Mouse (Mus musculus) heart, postnatal 25 days (tissue): Measurements from ENCODE around the gene Ly6g6c. TPM values are rescaled to one million over a fixed set of nuclear protein-coding genes. Genes with fewer than 3 reads are reported as not detected.

Source experiments
- DNase-seq: peaks from one replicate; pipeline ENCODE4 v3.0.0; 2022; ENCODE audit warnings: low spot score
- intact Hi-C: fragments of 180-260 bp; cut with DNase I; formaldehyde crosslinking; loops from one replicate; pipeline ENCODE4 v1.15.1; 2025
- total RNA-seq, 2 experiments: library from RNA; stranded (reverse); gene quantifications; 2 replicates each; pipeline ENCODE4 v1.2.3; 2021

Ly6g6c gene
- total RNA-seq, 2 experiments from 2014 or later = not detected

GRCm38 (mm10) chr17:35100196-35100765 is 35.1 kb downstream of the Ly6g6c start:
- intact Hi-C loops = no loop called here
- DNase-seq = no peak

DNA sequence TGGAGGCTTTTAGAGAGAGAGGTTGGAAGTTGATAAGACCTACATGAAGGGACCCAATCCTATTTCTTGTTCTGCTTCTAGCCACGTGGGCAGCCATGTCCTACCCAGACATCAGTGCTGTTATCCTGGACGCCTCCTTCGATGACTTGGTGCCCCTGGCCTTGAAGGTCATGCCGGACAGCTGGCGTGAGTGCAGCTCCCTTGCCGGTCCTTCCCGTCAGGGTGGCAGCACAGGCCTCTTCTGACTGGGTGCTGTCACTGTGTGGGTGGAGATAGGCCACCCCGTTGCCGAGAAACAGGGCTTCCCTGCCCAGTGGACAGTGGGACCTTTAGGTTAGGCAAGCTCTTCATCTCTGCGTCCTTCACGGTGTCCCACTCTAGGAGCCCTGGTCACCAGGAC is 36.0 kb downstream of the Ly6g6c start:
- intact Hi-C loops = no loop called here
- no peak for DNase-seq

GRCm38 (mm10) chr17:35102299-35102698 is 37.1 kb downstream of the Ly6g6c start:
- no peak for DNase-seq
- intact Hi-C loops = no loop called here

- intact Hi-C loops = no loop called here
- DNase-seq = no peak
Measured at GRCm38 (mm10) chr17:35103221-35103690, 38.1 kb downstream of the Ly6g6c start.

GRCm38 (mm10) chr17:35104079-35104478 is 38.9 kb downstream of the Ly6g6c start:
- intact Hi-C loops = no loop called here
- DNase-seq = no peak

GRCm38 (mm10) chr17:35104754-35105153 is 39.6 kb downstream of the Ly6g6c start:
- DNase-seq = no peak
- intact Hi-C loops = no loop called here

DNA sequence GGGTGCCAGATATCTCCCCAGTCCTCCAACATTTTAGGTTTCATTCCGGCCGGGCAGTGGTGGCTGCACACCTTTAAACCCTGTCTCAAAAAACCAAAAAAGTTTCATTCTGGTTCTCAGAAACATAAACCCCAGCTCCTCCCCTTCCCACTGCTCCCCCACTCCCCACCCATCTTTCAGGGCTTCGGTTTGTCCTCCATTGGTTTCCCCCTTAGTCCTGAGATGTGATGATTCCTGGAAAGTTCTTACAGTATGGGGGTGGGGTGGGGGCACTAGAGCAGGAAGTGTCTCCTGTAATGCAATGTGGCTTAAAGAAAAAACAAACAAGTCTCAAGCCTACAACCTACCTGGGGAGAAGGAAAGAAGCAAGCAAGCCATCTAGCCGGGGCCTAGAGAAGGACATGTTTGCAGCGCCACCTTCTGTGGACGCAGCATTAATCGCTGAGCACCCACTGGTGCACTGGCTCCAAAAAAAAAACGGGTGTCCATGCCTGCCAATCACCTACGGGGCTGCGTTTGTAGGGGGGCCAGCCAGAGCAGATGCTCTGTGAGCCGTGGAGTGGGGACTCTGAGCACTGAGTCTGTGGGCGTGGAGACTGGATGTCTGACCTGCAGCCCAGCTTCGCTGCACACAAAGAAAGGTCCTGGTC is 40.7 kb downstream of the Ly6g6c start:
- DNase-seq = no peak
- intact Hi-C loops = loop anchor here (1.0 kb wide), 1 partner anchor 85 kb away; no protein-coding TSS in a partner anchor

DNA sequence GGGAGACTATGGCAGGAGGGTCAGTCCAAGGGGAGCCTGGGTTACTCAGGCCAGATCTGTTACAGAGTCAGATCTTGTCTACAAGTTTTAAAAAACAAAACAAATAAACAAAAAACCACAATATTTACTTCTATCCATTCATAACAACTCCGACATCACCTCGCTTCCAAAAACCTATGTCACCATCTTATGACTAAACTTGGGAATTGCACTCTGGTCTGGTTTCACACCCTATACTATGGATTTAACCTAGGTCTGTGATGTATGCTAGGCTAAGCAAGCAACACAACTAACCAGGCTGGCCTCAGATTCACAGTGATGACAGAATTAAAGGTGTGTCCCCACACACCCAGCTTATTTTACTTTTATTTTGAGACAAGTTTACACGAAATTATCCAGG is 41.3 kb downstream of the Ly6g6c start:
- intact Hi-C loops = loop anchor here (1.0 kb wide), 1 partner anchor 85 kb away; no protein-coding TSS in a partner anchor
- DNase-seq = no peak

DNA sequence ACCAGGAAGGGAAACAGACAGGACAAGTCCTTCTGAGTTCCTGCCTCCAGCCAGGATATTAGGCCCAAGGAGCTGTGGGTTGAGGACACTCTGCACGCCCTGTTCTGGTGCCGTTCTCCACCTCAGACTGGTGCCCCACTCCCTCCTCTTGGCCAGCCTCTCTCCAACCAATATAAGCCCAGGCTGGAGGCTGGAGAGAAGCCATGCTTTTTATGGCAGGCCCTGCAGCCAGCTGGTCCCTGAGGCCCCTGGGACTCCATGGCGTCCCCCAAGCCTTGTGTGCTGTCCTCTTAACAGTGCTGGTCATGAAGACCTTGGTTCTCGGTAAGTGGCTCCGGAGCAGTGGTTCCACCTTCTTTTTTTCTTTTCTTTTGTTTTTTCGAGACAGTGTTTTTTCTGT is 42.9 kb downstream of the Ly6g6c start, which contains the start of gene Ly6g5c:
Gene Ly6g5c (plus strand): TSS at position 183 of the 400 bp plus-strand sequence.
- intact Hi-C loops = no loop called here
- no peak for DNase-seq

DNA sequence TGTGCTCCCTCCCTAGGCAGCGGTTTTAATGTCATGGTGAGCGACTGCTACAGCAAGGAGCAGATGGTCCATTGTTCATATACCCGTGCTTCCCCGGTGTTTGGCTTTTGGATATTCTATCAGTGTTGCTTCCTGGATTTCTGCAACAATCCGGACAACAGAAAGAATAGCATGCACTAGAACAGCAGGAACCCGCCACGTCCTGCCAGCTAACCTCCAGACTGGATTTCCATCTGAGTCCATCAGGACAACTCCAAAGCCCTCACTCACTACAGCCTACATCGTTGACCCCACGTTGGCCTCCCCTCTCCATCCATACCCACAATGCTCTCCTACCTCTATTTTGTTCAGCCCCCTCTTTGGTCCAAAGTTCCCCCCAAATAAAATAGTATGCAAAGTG is 46.6 kb downstream of the Ly6g6c start:
- DNase-seq = no peak
- intact Hi-C loops = no loop called here

DNA sequence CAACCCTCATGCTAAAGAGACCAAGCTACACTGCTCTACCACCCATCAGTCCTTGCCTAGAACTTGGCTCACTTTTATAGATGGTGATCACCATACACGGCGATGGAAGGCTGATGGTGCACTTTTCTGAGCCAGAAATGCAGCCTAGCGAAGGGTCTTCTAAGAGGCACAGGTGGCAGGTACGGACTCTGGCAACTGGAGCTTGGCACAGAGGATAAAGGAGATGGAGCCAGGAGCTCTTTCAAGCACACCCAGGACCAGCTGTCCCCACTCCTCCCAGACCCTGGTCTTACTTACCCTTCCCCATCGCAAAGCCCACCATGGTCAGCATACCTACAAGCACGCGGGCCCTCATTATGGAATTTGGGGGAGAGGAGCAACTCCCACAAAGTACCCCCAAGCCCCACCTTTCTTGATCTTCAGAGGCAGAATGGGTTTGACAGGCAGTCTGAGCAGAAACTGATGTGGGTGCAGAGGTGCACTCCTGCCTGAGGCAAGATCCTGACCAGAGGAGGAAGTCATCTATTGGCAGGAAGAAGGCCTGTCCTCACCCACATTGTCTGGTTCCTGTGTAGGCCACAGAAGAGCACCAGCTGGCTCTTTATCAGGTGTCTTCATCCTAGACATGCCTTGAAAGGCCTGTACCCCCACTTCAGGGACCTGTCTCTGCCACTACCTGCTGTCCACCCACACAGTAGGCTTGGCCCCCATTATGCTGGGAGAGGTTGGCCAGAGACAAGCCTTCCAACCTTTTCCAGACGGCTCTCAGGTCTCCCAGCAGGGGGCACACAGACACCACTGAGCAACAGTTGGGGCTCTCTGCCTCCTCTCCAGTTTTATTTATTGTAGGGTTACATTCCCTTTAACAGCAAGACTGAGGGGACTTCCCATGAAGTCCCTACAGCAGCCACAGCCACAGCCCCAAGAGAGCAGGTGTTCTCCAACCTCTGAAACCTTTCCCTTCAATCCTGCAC is 50.1 kb downstream of the Ly6g6c start, which contains the start of gene Ly6g5b:
Gene Ly6g5b (minus strand): TSS at position 383 of the 974 bp plus-strand sequence.
- DNase-seq = no peak
- intact Hi-C loops = no loop called here

Other genes starting within 250 kb of the Ly6g6c start
- 10 to 100 TPM in 1 of 2 experiments, 1 to 10 TPM in 1; 9.4 to 12.7 TPM for gene Stk19, start 228.4 kb upstream of the Ly6g6c start, total RNA-seq
- 10 to 100 TPM; 11.1 to 11.6 TPM for gene Dxo, start 228.4 kb upstream of the Ly6g6c start, total RNA-seq
- gene Skiv2l, start 215.2 kb upstream of the Ly6g6c start, total RNA-seq = 10 to 100 TPM; 18.4 to 22.6 TPM
- gene Nelfe, start 215.0 kb upstream of the Ly6g6c start, total RNA-seq = 10 to 100 TPM; 15.5 to 16.7 TPM
- gene Cfb, start 202.9 kb upstream of the Ly6g6c start, total RNA-seq = 1 to 10 TPM; 2.8 to 6.0 TPM
- gene Zbtb12, start 185.9 kb upstream of the Ly6g6c start, total RNA-seq = 1 to 10 TPM; 6.4 to 7.4 TPM
- under 1 TPM in 1 of 2 experiments, not detected in 1; 0.08 TPM for gene Gm20547, start 183.3 kb upstream of the Ly6g6c start, total RNA-seq
- gene C2, start 167.1 kb upstream of the Ly6g6c start, total RNA-seq = 1 to 10 TPM; 2.8 to 4.1 TPM
- gene Ehmt2, start 166.9 kb upstream of the Ly6g6c start, total RNA-seq = 10 to 100 TPM; 37.6 to 39.1 TPM
- gene Slc44a4, start 150.9 kb upstream of the Ly6g6c start, total RNA-seq = not detected
- gene Neu1, start 134.1 kb upstream of the Ly6g6c start, total RNA-seq = 10 to 100 TPM; 12.7 to 14.1 TPM
- 1 to 10 TPM; 1.9 to 6.9 TPM for gene Hspa1b, start 106.2 kb upstream of the Ly6g6c start, total RNA-seq
- gene Gm20481, start 95.5 kb upstream of the Ly6g6c start, total RNA-seq = not detected
- gene Hspa1a, start 93.2 kb upstream of the Ly6g6c start, total RNA-seq = 1 to 10 TPM; 2.9 to 7.7 TPM
- gene Hspa1l, start 92.7 kb upstream of the Ly6g6c start, total RNA-seq = 1 to 10 TPM; 6.9 to 8.1 TPM
- gene Lsm2, start 83.5 kb upstream of the Ly6g6c start, total RNA-seq = 10 to 100 TPM; 19.0 to 19.1 TPM
- 10 to 100 TPM; 25.7 to 26.9 TPM for gene Vars, start 64.4 kb upstream of the Ly6g6c start, total RNA-seq
- 1 to 10 TPM; 7.3 to 7.7 TPM for gene Vwa7, start 48.8 kb upstream of the Ly6g6c start, total RNA-seq
- not detected for gene Sapcd1, start 37.4 kb upstream of the Ly6g6c start, total RNA-seq
- 1 to 10 TPM in 1 of 2 experiments, under 1 TPM in 1; 0.57 to 1.3 TPM for gene Msh5, start 18.6 kb upstream of the Ly6g6c start, total RNA-seq
- 10 to 100 TPM; 40.0 to 46.1 TPM for gene Clic1, start 15.4 kb upstream of the Ly6g6c start, total RNA-seq
- gene Ddah2, start 6.4 kb upstream of the Ly6g6c start, total RNA-seq = 10 to 100 TPM; 27.7 to 31.3 TPM
- under 1 TPM; 0.18 to 0.87 TPM for gene Mpig6b, start 796 bp downstream of the Ly6g6c start, total RNA-seq
- not detected for gene Ly6g6e, start 11.5 kb downstream of the Ly6g6c start, total RNA-seq
- gene Ly6g6d, start 12.7 kb downstream of the Ly6g6c start, total RNA-seq = under 1 TPM; 0.53 to 0.78 TPM
- gene Ly6g6f, start 20.2 kb downstream of the Ly6g6c start, total RNA-seq = not detected
- 10 to 100 TPM; 47.9 to 57.5 TPM for gene Abhd16a, start 23.9 kb downstream of the Ly6g6c start, total RNA-seq
- gene Ly6g5c, start 42.9 kb downstream of the Ly6g6c start, total RNA-seq = not detected
- under 1 TPM in 1 of 2 experiments, not detected in 1; 0.36 TPM for gene Ly6g5b, start 50.0 kb downstream of the Ly6g6c start, total RNA-seq
- gene Gpank1, start 56.1 kb downstream of the Ly6g6c start, total RNA-seq = 1 to 10 TPM; 6.3 to 9.5 TPM
- 100 to 1,000 TPM; 155 to 167 TPM for gene Csnk2b, start 56.7 kb downstream of the Ly6g6c start, total RNA-seq
- gene D17H6S53E, start 61.0 kb downstream of the Ly6g6c start, total RNA-seq = 10 to 100 TPM; 27.0 to 27.1 TPM
- not detected for gene Apom, start 66.7 kb downstream of the Ly6g6c start, total RNA-seq
- 100 to 1,000 TPM; 222 to 232 TPM for gene Bag6, start 69.8 kb downstream of the Ly6g6c start, total RNA-seq
- gene Prrc2a, start 99.5 kb downstream of the Ly6g6c start, total RNA-seq = 100 to 1,000 TPM; 135 to 143 TPM
- gene Aif1, start 110.7 kb downstream of the Ly6g6c start, total RNA-seq = 1 to 10 TPM; 2.3 to 3.5 TPM
- 1 to 10 TPM; 2.7 to 5.3 TPM for gene Lst1, start 123.1 kb downstream of the Ly6g6c start, total RNA-seq
- 1 to 10 TPM; 1.4 to 1.8 TPM for gene Ltb, start 129.1 kb downstream of the Ly6g6c start, total RNA-seq
- gene Tnf, start 136.6 kb downstream of the Ly6g6c start, total RNA-seq = under 1 TPM; 0.56 to 0.60 TPM
- gene Lta, start 140.0 kb downstream of the Ly6g6c start, total RNA-seq = not detected
- gene Gm16181, start 155.4 kb downstream of the Ly6g6c start, total RNA-seq = under 1 TPM; 0.50 to 0.65 TPM
- gene Atp6v1g2, start 168.3 kb downstream of the Ly6g6c start, total RNA-seq = 1 to 10 TPM; 2.5 to 2.8 TPM
- gene Nfkbil1, start 170.4 kb downstream of the Ly6g6c start, total RNA-seq = 1 to 10 TPM; 8.2 to 8.7 TPM
- 10 to 100 TPM; 89.2 to 99.4 TPM for gene Ddx39b, start 176.4 kb downstream of the Ly6g6c start, total RNA-seq
- gene H2-D1, start 197.3 kb downstream of the Ly6g6c start, total RNA-seq = 10 to 100 TPM; 84.3 to 89.6 TPM